Mouse (Mus musculus) thymus, adult 2 months (tissue): ENCODE results near the gene Gclm.

Experiments
- CTCF ChIP-seq: fragments of 200-500 bp; IDR thresholded peaks from 2 replicates; pipeline ENCODE4 v1.5.1; 2012; ENCODE audit warnings: mild to moderate bottlenecking, control low read depth, low read length, moderate library complexity, borderline replicate concordance; ENCODE audit not compliant: control insufficient read depth, poor library complexity, insufficient read depth; ENCODE audit errors: extremely low read depth
- POLR2A ChIP-seq: fragments of 200-500 bp; IDR thresholded peaks from 2 replicates; pipeline ENCODE4 v1.6.1; 2012; ENCODE audit warnings: mild to moderate bottlenecking, low read length, control low read depth, moderate library complexity; ENCODE audit not compliant: control insufficient read depth, poor library complexity, insufficient read depth; ENCODE audit errors: extremely low read depth

DNA sequence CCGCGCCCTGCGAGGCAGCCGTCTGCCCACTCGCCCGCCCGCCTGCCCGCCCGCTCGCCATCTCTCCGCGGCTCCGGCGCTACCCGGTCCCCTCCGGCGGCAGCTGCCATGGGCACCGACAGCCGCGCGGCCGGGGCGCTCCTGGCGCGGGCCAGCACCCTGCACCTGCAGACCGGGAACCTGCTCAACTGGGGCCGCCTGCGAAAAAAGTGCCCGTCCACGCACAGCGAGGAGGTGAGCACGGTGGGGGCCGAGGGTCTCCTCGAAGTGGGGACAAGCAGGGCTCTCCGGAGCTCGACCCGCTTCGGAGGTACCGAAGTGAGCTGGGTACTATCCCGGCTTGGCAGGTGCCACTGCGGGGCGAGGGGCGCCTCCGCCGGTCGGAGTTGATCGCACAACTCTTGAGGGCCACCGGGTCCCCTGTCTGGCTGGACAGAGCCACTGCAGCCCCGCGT is 548 bp downstream of the Gclm start:
- peak; percentile 62; the same call in 1 of the 2 replicates for TF ChIP-seq CTCF
- no peak for TF ChIP-seq POLR2A
